Mouse (Mus musculus) left cerebral cortex, postnatal 36 days (tissue): ENCODE results near the gene Kcnj10. TPM values are rescaled to one million over a fixed set of nuclear protein-coding genes. Genes with fewer than 3 reads are reported as not detected.

ENCODE experiments used
- DNase-seq, 2 experiments: peaks; one replicate each; pipeline ENCODE4 v3.0.0; 2021 to 2022; ENCODE audit warnings: low spot score in 2 of 2, mixed read lengths in 1 of 2
- intact Hi-C: fragments of 180-260 bp; cut with DNase I; formaldehyde crosslinking; loops from one replicate; pipeline ENCODE4 v1.15.1; 2025
- total RNA-seq, 2 experiments: library from RNA; stranded (reverse); gene quantifications; 2 replicates each; pipeline ENCODE4 v1.2.3; 2021

The Kcnj10 gene
- total RNA-seq, 2 experiments from 2014 or later: 86.8 to 97.1 TPM

- peak; percentile 52 to 69 for DNase-seq
- intact Hi-C loops: loop anchor here (5.0 kb wide), 1 partner anchor 35 kb away; no protein-coding TSS in a partner anchor
Measured at GRCm38 (mm10) chr1:172327206-172328001, 13.6 kb upstream of the Kcnj10 start.

- DNase-seq: no peak
- intact Hi-C loops: loop anchor here (5.0 kb wide), 1 partner anchor 34 kb away; no protein-coding TSS in a partner anchor
Measured at GRCm38 (mm10) chr1:172328041-172328440, 13.0 kb upstream of the Kcnj10 start.

GRCm38 (mm10) chr1:172328461-172328860, 12.5 kb upstream of the Kcnj10 start:
- intact Hi-C loops: loop anchor here (5.0 kb wide), 1 partner anchor 34 kb away; no protein-coding TSS in a partner anchor
- no peak for DNase-seq

- peak; percentile 83 to 84 for DNase-seq
- intact Hi-C loops: loop anchor here (5.0 kb wide), 1 partner anchor 33 kb away; no protein-coding TSS in a partner anchor
Measured at GRCm38 (mm10) chr1:172329131-172329530, 11.9 kb upstream of the Kcnj10 start, which contains the start of gene Kcnj9. TSS of gene Kcnj9 (minus strand) at chr1:172329318.

- DNase-seq: no peak
- intact Hi-C loops: loop anchor here (5.0 kb wide), 1 partner anchor 33 kb away; no protein-coding TSS in a partner anchor
Measured at GRCm38 (mm10) chr1:172329616-172330015, 11.4 kb upstream of the Kcnj10 start.

GRCm38 (mm10) chr1:172331422-172331947, 9.5 kb upstream of the Kcnj10 start:
- no peak for DNase-seq
- intact Hi-C loops: no loop called here

GRCm38 (mm10) chr1:172332925-172333324, 8.1 kb upstream of the Kcnj10 start:
- DNase-seq: no peak
- intact Hi-C loops: no loop called here

GRCm38 (mm10) chr1:172333512-172333911, 7.5 kb upstream of the Kcnj10 start:
- DNase-seq: no peak
- intact Hi-C loops: no loop called here

GRCm38 (mm10) chr1:172335804-172336203, 5.2 kb upstream of the Kcnj10 start:
- intact Hi-C loops: no loop called here
- DNase-seq: no peak

- intact Hi-C loops: no loop called here
Measured at GRCm38 (mm10) chr1:172337411-172338185, 3.4 kb upstream of the Kcnj10 start.

GRCm38 (mm10) chr1:172341386-172341785, 376 bp downstream of the Kcnj10 start:
- intact Hi-C loops: loop anchor here (2.0 kb wide), 1 partner anchor 17 kb away; no protein-coding TSS in a partner anchor
- DNase-seq: no peak

More at GRCm38 (mm10) chr1:172337411-172338185, 3.4 kb upstream of the Kcnj10 start:
- no peak for DNase-seq

- peak in 1 of 2 experiments; percentile 49 for DNase-seq
Measured at GRCm38 (mm10) chr1:172342729-172343128, 1.7 kb downstream of the Kcnj10 start.

GRCm38 (mm10) chr1:172343914-172344313, 2.9 kb downstream of the Kcnj10 start:
- intact Hi-C loops: no loop called here
- DNase-seq: no peak

More at GRCm38 (mm10) chr1:172342729-172343128, 1.7 kb downstream of the Kcnj10 start:
- intact Hi-C loops: no loop called here

GRCm38 (mm10) chr1:172344820-172345219, 3.8 kb downstream of the Kcnj10 start:
- intact Hi-C loops: no loop called here
- DNase-seq: no peak

- intact Hi-C loops: no loop called here
- DNase-seq: no peak
Measured at GRCm38 (mm10) chr1:172346707-172347106, 5.7 kb downstream of the Kcnj10 start.

GRCm38 (mm10) chr1:172347382-172347781, 6.4 kb downstream of the Kcnj10 start:
- DNase-seq: no peak
- intact Hi-C loops: no loop called here

GRCm38 (mm10) chr1:172349504-172349903, 8.5 kb downstream of the Kcnj10 start:
- intact Hi-C loops: no loop called here
- no peak for DNase-seq

GRCm38 (mm10) chr1:172349916-172350812, 9.2 kb downstream of the Kcnj10 start:
- intact Hi-C loops: no loop called here
- peak in 1 of 2 experiments; percentile 48 for DNase-seq

- intact Hi-C loops: no loop called here
- DNase-seq: no peak
Measured at GRCm38 (mm10) chr1:172352001-172352400, 11.0 kb downstream of the Kcnj10 start.
